Mouse (Mus musculus): Measurements from ENCODE around the gene Arl6ip5. TPM values are rescaled to one million over a fixed set of nuclear protein-coding genes. Genes with fewer than 3 reads are reported as not detected.

The Arl6ip5 gene
- polyA plus RNA-seq, 1 experiment: 125 TPM

GRCm38 (mm10) chr6:97208406-97208805, 2.1 kb upstream of the Arl6ip5 start:
- no peak for TF ChIP-seq POLR2A (IDR thresholded peaks at IDR 0.05; ENCODE audit: borderline replicate concordance, extremely low read depth, insufficient read depth, insufficient read length, poor library complexity, severe bottlenecking)
- no peak for TF ChIP-seq CTCF (IDR thresholded peaks at IDR 0.05; ENCODE audit: borderline replicate concordance, extremely low read depth, insufficient read depth, insufficient read length)
- no peak for DNase-seq (ENCODE audit: low read depth)

GRCm38 (mm10) chr6:97209201-97209600, 1.3 kb upstream of the Arl6ip5 start:
- no peak for DNase-seq (ENCODE audit: low read depth)
- no peak for TF ChIP-seq POLR2A (IDR thresholded peaks at IDR 0.05; ENCODE audit: borderline replicate concordance, extremely low read depth, insufficient read depth, insufficient read length, poor library complexity, severe bottlenecking)
- TF ChIP-seq CTCF (IDR thresholded peaks at IDR 0.05; ENCODE audit: borderline replicate concordance, extremely low read depth, insufficient read depth, insufficient read length): no peak

- no peak for DNase-seq (ENCODE audit: low read depth)
- TF ChIP-seq POLR2A (IDR thresholded peaks at IDR 0.05; ENCODE audit: borderline replicate concordance, extremely low read depth, insufficient read depth, insufficient read length, poor library complexity, severe bottlenecking): no peak
- no peak for TF ChIP-seq CTCF (IDR thresholded peaks at IDR 0.05; ENCODE audit: borderline replicate concordance, extremely low read depth, insufficient read depth, insufficient read length)
Observed at GRCm38 (mm10) chr6:97209751-97210150, 738 bp upstream of the Arl6ip5 start.

- TF ChIP-seq CTCF (IDR thresholded peaks at IDR 0.05; ENCODE audit: borderline replicate concordance, extremely low read depth, insufficient read depth, insufficient read length) (no peak), POLR2A (IDR thresholded peaks at IDR 0.05; ENCODE audit: borderline replicate concordance, extremely low read depth, insufficient read depth, insufficient read length, poor library complexity, severe bottlenecking) (no peak)
- DNase-seq (ENCODE audit: low read depth): peak; percentile 38
Observed at GRCm38 (mm10) chr6:97210962-97211601, 593 bp downstream of the Arl6ip5 start.

- DNase-seq (ENCODE audit: low read depth): peak; percentile 54
- TF ChIP-seq POLR2A (IDR thresholded peaks at IDR 0.05; ENCODE audit: borderline replicate concordance, extremely low read depth, insufficient read depth, insufficient read length, poor library complexity, severe bottlenecking): no peak
- TF ChIP-seq CTCF (IDR thresholded peaks at IDR 0.05; ENCODE audit: borderline replicate concordance, extremely low read depth, insufficient read depth, insufficient read length): no peak
Observed at GRCm38 (mm10) chr6:97211981-97212380, 1.5 kb downstream of the Arl6ip5 start.

- peak; percentile 76 for DNase-seq (ENCODE audit: low read depth)
- TF ChIP-seq POLR2A (IDR thresholded peaks at IDR 0.05; ENCODE audit: borderline replicate concordance, extremely low read depth, insufficient read depth, insufficient read length, poor library complexity, severe bottlenecking) (no peak), CTCF (IDR thresholded peaks at IDR 0.05; ENCODE audit: borderline replicate concordance, extremely low read depth, insufficient read depth, insufficient read length) (no peak)
Observed at GRCm38 (mm10) chr6:97216154-97216821, 5.8 kb downstream of the Arl6ip5 start.

- TF ChIP-seq POLR2A (IDR thresholded peaks at IDR 0.05; ENCODE audit: borderline replicate concordance, extremely low read depth, insufficient read depth, insufficient read length, poor library complexity, severe bottlenecking) (no peak), CTCF (IDR thresholded peaks at IDR 0.05; ENCODE audit: borderline replicate concordance, extremely low read depth, insufficient read depth, insufficient read length) (no peak)
- no peak for DNase-seq (ENCODE audit: low read depth)
Observed at GRCm38 (mm10) chr6:97220672-97221071, 10.2 kb downstream of the Arl6ip5 start.

- DNase-seq (ENCODE audit: low read depth): peak; percentile 62
Observed at GRCm38 (mm10) chr6:97221205-97222025, 10.9 kb downstream of the Arl6ip5 start.

GRCm38 (mm10) chr6:97222321-97222720, 11.8 kb downstream of the Arl6ip5 start:
- no peak for TF ChIP-seq POLR2A (IDR thresholded peaks at IDR 0.05; ENCODE audit: borderline replicate concordance, extremely low read depth, insufficient read depth, insufficient read length, poor library complexity, severe bottlenecking)
- no peak for DNase-seq (ENCODE audit: low read depth)

More at GRCm38 (mm10) chr6:97221205-97222025, 10.9 kb downstream of the Arl6ip5 start:
- TF ChIP-seq CTCF (IDR thresholded peaks at IDR 0.05; ENCODE audit: borderline replicate concordance, extremely low read depth, insufficient read depth, insufficient read length): no peak
- TF ChIP-seq POLR2A (IDR thresholded peaks at IDR 0.05; ENCODE audit: borderline replicate concordance, extremely low read depth, insufficient read depth, insufficient read length, poor library complexity, severe bottlenecking): no peak

GRCm38 (mm10) chr6:97222931-97223467, 12.5 kb downstream of the Arl6ip5 start:
- TF ChIP-seq POLR2A (IDR thresholded peaks at IDR 0.05; ENCODE audit: borderline replicate concordance, extremely low read depth, insufficient read depth, insufficient read length, poor library complexity, severe bottlenecking) (no peak), CTCF (IDR thresholded peaks at IDR 0.05; ENCODE audit: borderline replicate concordance, extremely low read depth, insufficient read depth, insufficient read length) (no peak)

GRCm38 (mm10) chr6:97223566-97223965, 13.1 kb downstream of the Arl6ip5 start:
- TF ChIP-seq CTCF (IDR thresholded peaks at IDR 0.05; ENCODE audit: borderline replicate concordance, extremely low read depth, insufficient read depth, insufficient read length) (no peak), POLR2A (IDR thresholded peaks at IDR 0.05; ENCODE audit: borderline replicate concordance, extremely low read depth, insufficient read depth, insufficient read length, poor library complexity, severe bottlenecking) (no peak)

More at GRCm38 (mm10) chr6:97222931-97223467, 12.5 kb downstream of the Arl6ip5 start:
- no peak for DNase-seq (ENCODE audit: low read depth)

More at GRCm38 (mm10) chr6:97223566-97223965, 13.1 kb downstream of the Arl6ip5 start:
- no peak for DNase-seq (ENCODE audit: low read depth)

Measured in brain, embryonic 14.5 days (tissue).